Mouse (Mus musculus) layer of hippocampus, postnatal 36 days (tissue): ENCODE measurements around the gene Cox16. TPM values are rescaled to one million over a fixed set of nuclear protein-coding genes. Genes with fewer than 3 reads are reported as not detected.
"Not testable (repeated sequence)": the region's sequence is repeated elsewhere in the genome, so short reads cannot be mapped to it uniquely, and the experiment has no call there.

ENCODE experiments used
- DNase-seq, 2 experiments: peaks; one replicate each; pipeline ENCODE4 v3.0.0; 2022
- total RNA-seq, 2 experiments: library from RNA; stranded (reverse); gene quantifications; 2 replicates each; pipeline ENCODE4 v1.2.3; 2021

The Cox16 gene
- total RNA-seq, result 10 to 100 TPM; 43.8 to 44.2 TPM

- peak; percentile 87 to 88 for DNase-seq
Observed at GRCm38 (mm10) chr12:81484727-81485191, at the start of gene Cox16. Cox16 (minus strand) TSS chr12:81485127.

- no peak for DNase-seq
Observed at GRCm38 (mm10) chr12:81533029-81533419, 48.1 kb upstream of the Cox16 start.

GRCm38 (mm10) chr12:81532316-81533028 lies 47.5 kb upstream of the Cox16 start, which contains the start of the genes Gm20498 and Synj2bp:
Gm20498 (minus strand) TSS chr12:81532905.
Synj2bp (minus strand) TSS chr12:81532911.
- DNase-seq, result peak; percentile 85 to 87

- DNase-seq, result not testable (repeated sequence)
Observed at GRCm38 (mm10) chr12:81530587-81530986, 45.7 kb upstream of the Cox16 start.

GRCm38 (mm10) chr12:81496906-81497305 lies 12.0 kb upstream of the Cox16 start:
- not testable (repeated sequence) for DNase-seq

- DNase-seq, result no peak
Observed at GRCm38 (mm10) chr12:81490491-81490890, 5.6 kb upstream of the Cox16 start.

- DNase-seq, result peak; percentile 10 to 12
Observed at GRCm38 (mm10) chr12:81485311-81485710, 384 bp upstream of the Cox16 start.

GRCm38 (mm10) chr12:81484212-81484611 lies 715 bp downstream of the Cox16 start:
- DNase-seq, result no peak

- DNase-seq, result no peak
Observed at GRCm38 (mm10) chr12:81483656-81484055, 1.3 kb downstream of the Cox16 start.

GRCm38 (mm10) chr12:81459051-81459450 lies 25.9 kb downstream of the Cox16 start:
- not testable (repeated sequence) for DNase-seq

- DNase-seq, result not testable (repeated sequence)
Observed at GRCm38 (mm10) chr12:81438985-81439384, 45.9 kb downstream of the Cox16 start.

GRCm38 (mm10) chr12:81434778-81435177 lies 50.1 kb downstream of the Cox16 start:
- not testable (repeated sequence) for DNase-seq

- DNase-seq, result no peak
Observed at GRCm38 (mm10) chr12:81421846-81422245, 63.1 kb downstream of the Cox16 start, which contains the start of gene Adam4. Adam4 (minus strand) TSS chr12:81421946.

GRCm38 (mm10) chr12:81413211-81413610 lies 71.7 kb downstream of the Cox16 start:
- no peak for DNase-seq

GRCm38 (mm10) chr12:81408966-81409365 lies 76.0 kb downstream of the Cox16 start:
- no peak for DNase-seq

- peak; percentile 37 to 70 for DNase-seq
Observed at GRCm38 (mm10) chr12:81402187-81402586, 82.7 kb downstream of the Cox16 start.

GRCm38 (mm10) chr12:81379364-81379763 lies 105.6 kb downstream of the Cox16 start, which contains the start of gene Gm4787:
Gm4787 (minus strand) TSS chr12:81379464.
- not testable (repeated sequence) for DNase-seq

- DNase-seq, result no peak
Observed at GRCm38 (mm10) chr12:81333841-81334240, 151.1 kb downstream of the Cox16 start.

GRCm38 (mm10) chr12:81332875-81333421 lies 152.0 kb downstream of the Cox16 start, which contains the start of gene Slc8a3:
Slc8a3 (minus strand) TSS chr12:81333180.
- DNase-seq, result peak; percentile 51 to 60

GRCm38 (mm10) chr12:81331937-81332874 lies 152.7 kb downstream of the Cox16 start:
- peak; percentile 46 to 54 for DNase-seq

- DNase-seq, result no peak
Observed at GRCm38 (mm10) chr12:81331046-81331638, 153.8 kb downstream of the Cox16 start.

- no peak for DNase-seq
Observed at GRCm38 (mm10) chr12:81324991-81325390, 159.9 kb downstream of the Cox16 start.
